Mouse (Mus musculus) cortical plate, adult 2 months (tissue): ENCODE results near the gene Gtpbp10.

Experiments used
- CTCF ChIP-seq: fragments of 200-500 bp; IDR thresholded peaks from 2 replicates; pipeline ENCODE4 v1.5.1; 2011; ENCODE audit warnings: mild to moderate bottlenecking, control low read depth, low read length; ENCODE audit not compliant: insufficient read depth; ENCODE audit errors: extremely low read depth
- POLR2A ChIP-seq: fragments of 200-500 bp; IDR thresholded peaks from 2 replicates; pipeline ENCODE4 v1.6.1; 2011; ENCODE audit warnings: mild to moderate bottlenecking, low read length, control low read depth; ENCODE audit not compliant: insufficient read depth; ENCODE audit errors: extremely low read depth

GRCm38 (mm10) chr5:5503381-5503780 lies 56.0 kb downstream of the Gtpbp10 start:
- TF ChIP-seq CTCF (no peak), POLR2A (no peak)
